Mouse (Mus musculus) kidney, postnatal 0 days (tissue): ENCODE measurements around the gene Erg. TPM values are rescaled to one million over a fixed set of nuclear protein-coding genes. Genes with fewer than 3 reads are reported as not detected.

ENCODE experiments used
- ATAC-seq: fragments of 200-750 bp; cut with Nextera tagmentation; replicated peaks from 2 replicates; pipeline ENCODE4 v1.8.0; 2017; ENCODE audit warnings: low read depth, moderate number of reproducible peaks, moderate TSS enrichment, moderate library complexity; ENCODE audit not compliant: low FRiP score
- DNase-seq: peaks from one replicate; pipeline ENCODE4 v3.0.0-alpha.2; 2016; ENCODE audit warnings: low spot score
- H3K27ac ChIP-seq: fragments of 300-500 bp; sonication (generic); 2 replicates; pipeline ENCODE4 v1.5.1; 2014; ENCODE audit warnings: mild to moderate bottlenecking
- H3K27me3 ChIP-seq: fragments of 300-500 bp; sonication (generic); 2 replicates; pipeline ENCODE4 v1.6.1; 2014; ENCODE audit warnings: low read length, mixed read lengths; ENCODE audit not compliant: insufficient read depth
- H3K36me3 ChIP-seq: fragments of 300-500 bp; sonication (generic); 2 replicates; pipeline ENCODE4 v1.6.1; 2014; ENCODE audit warnings: low read length, mixed read lengths; ENCODE audit not compliant: insufficient read depth
- H3K4me1 ChIP-seq: fragments of 300-500 bp; sonication (generic); replicated peaks from 2 replicates; pipeline ENCODE4 v1.6.1; 2014; ENCODE audit warnings: antibody characterized with exemption, low read length, mixed read lengths; ENCODE audit not compliant: insufficient read depth
- H3K4me2 ChIP-seq: fragments of 300-500 bp; sonication (generic); 2 replicates; pipeline ENCODE4 v1.6.1; 2014; ENCODE audit warnings: mild to moderate bottlenecking, low read length, moderate library complexity, mixed read lengths
- H3K4me3 ChIP-seq: fragments of 300-500 bp; sonication (generic); replicated peaks from 2 replicates; pipeline ENCODE4 v1.5.1; 2014; ENCODE audit warnings: low read depth, low read length
- H3K9ac ChIP-seq: fragments of 300-500 bp; sonication (generic); 2 replicates; pipeline ENCODE4 v1.6.1; 2014; ENCODE audit warnings: low read depth, low read length
- H3K9me3 ChIP-seq: fragments of 300-500 bp; sonication (generic); replicated peaks from 2 replicates; pipeline ENCODE4 v1.6.1; 2016; ENCODE audit warnings: low read length, inconsistent platforms, mixed read lengths
- CTCF ChIP-seq: IDR thresholded peaks from 2 replicates; pipeline ENCODE4 v1.5.1; 2016; ENCODE audit warnings: antibody characterized with exemption, low read depth, mild to moderate bottlenecking, moderate library complexity
- WGBS: fragments of 180-500 bp; shearing (Covaris S2); extraction: QIAGEN DNeasy Blood & Tissue Kit; methylation state at CpG from one replicate; pipeline ENCODE4 v1.1.7; 2014; 5-methylcytosine and 5-hydroxymethylcytosine counted together
- polyA plus RNA-seq: library from polyadenylated mRNA; unstranded; fragments of >200 nt; fragmentation: Nextera tagmentation; extraction: Ambion mirVana; gene quantifications from 2 replicates; pipeline ENCODE4 v1.2.1, GENCODE M21; 2015

Gene Erg
- polyA plus RNA-seq, 1 experiment from 2014 or later = 6.4 TPM

DNA sequence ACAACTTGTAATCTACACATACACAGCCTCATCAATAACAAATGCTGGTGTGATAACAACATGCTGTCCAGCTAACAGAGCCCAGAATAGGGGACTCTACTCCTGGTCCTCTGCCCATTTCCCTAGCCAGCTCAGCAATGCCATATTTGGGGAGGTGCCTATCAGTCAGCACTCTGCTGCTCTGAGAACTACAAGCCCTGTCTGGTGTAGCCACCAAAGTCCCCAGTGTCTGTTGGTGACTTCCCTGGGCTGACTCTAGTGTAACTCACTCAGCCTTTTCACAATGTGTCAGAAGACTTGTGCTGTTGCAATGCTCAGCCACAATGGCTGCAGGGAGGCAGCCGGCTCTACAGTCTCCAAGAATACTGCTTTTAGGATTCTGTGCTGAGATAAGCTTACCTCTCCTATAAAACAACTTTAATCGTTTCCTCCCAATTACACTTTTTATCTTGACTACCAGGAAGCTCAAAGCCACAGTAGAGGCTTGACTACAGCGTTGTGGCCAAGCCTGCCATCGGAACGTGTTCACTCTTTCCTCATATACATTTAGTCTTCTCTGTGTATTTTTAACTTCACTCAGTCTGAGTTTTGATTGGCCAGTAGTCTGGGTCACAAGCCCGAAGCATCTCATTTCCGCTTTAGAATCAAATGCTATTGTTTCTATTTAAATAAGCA lies 201.0 kb downstream of the Erg start:
- no peak for TF ChIP-seq CTCF
- H3K36me3 ChIP-seq = no peaks in the 10 kb centered on the region
- 88% methylated on average over 7 of the region's 7 CpGs for WGBS
- no peak overlapping the region for H3K27ac ChIP-seq
- DNase-seq = no peak
- H3K9me3 ChIP-seq = no peaks in the 10 kb centered on the region
- H3K4me3 ChIP-seq = no peak overlapping the region
- no peaks in the 10 kb centered on the region for H3K27me3 ChIP-seq
- H3K4me1 ChIP-seq = no peaks in the 10 kb centered on the region
- no peak overlapping the region for H3K9ac ChIP-seq
- ATAC-seq = no peak
- no peak overlapping the region for H3K4me2 ChIP-seq

DNA sequence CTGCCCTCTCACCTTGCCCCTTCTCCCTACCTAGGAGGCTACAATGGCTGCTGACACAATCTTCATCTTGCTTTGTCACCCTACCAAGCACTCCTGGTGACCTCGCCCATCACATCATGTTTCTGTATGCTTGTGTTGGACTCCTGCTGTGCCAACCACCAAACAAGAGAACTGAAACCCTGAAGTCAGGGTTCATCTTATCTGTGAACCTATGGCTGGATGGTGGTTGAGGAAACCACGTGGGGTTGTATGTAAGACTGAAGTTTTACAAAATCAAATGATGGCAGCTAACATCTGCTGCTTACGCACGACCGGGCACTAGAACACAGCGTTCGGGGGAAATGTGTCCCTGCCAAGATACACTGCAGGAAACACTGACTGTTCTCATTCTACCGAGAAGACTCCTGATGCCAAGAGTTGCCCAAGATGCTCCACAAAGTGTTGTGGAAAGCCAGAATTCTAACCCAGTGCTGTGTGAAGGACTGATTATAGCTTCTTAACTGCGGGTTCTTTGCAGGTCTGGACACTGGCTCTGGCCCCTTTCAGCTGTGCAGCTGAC lies 201.7 kb downstream of the Erg start:
- no peak overlapping the region for H3K4me3 ChIP-seq
- no peak overlapping the region for H3K9ac ChIP-seq
- no peaks in the 10 kb centered on the region for H3K4me1 ChIP-seq
- no peak for ATAC-seq
- DNase-seq = no peak
- H3K27ac ChIP-seq = no peak overlapping the region
- no peak overlapping the region for H3K4me2 ChIP-seq
- TF ChIP-seq CTCF = no peak
- 92% methylated on average over 9 of the region's 9 CpGs for WGBS
- H3K36me3 ChIP-seq = no peaks in the 10 kb centered on the region
- H3K27me3 ChIP-seq = no peaks in the 10 kb centered on the region
- H3K9me3 ChIP-seq = no peaks in the 10 kb centered on the region

DNA sequence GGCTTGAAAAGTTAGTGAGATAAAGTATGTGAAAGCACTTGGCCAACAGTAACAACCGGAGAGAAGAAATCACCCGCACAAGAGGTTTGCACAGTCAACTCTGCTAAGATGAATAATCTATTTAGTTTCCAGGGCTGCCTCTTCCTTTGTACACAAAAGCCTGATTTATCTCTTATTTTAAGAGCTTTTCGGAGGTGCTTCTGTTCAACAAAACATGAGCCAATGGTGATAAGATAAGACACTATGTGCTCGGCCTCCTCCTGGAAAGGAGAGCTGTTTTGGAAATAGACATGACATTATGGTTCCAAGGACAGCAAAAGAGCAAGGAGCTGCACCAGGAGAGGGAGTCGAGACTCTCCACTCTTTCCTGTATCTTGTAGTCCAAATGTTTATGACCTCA lies 204.1 kb downstream of the Erg start:
- DNase-seq = no peak
- Histone ChIP-seq H3K36me3 (no peaks in the 10 kb centered on the region), H3K4me2 (no peak overlapping the region), H3K9me3 (no peaks in the 10 kb centered on the region), H3K4me1 (no peaks in the 10 kb centered on the region), H3K9ac (no peak overlapping the region), H3K27me3 (no peaks in the 10 kb centered on the region), H3K4me3 (no peak overlapping the region), H3K27ac (no peak overlapping the region)
- WGBS = 55% methylated on average over 5 of the region's 5 CpGs
- no peak for ATAC-seq
- TF ChIP-seq CTCF = no peak

- DNase-seq = no peak
- no peak for TF ChIP-seq CTCF
- no peaks in the 10 kb centered on the region for H3K4me1 ChIP-seq
- no peak for ATAC-seq
- no peak overlapping the region for H3K4me3 ChIP-seq
- H3K4me2 ChIP-seq = no peak overlapping the region
- H3K27me3 ChIP-seq = no peaks in the 10 kb centered on the region
- no peak overlapping the region for H3K9ac ChIP-seq
- H3K36me3 ChIP-seq = no peaks in the 10 kb centered on the region
- H3K27ac ChIP-seq = no peak overlapping the region
- H3K9me3 ChIP-seq = no peaks in the 10 kb centered on the region
- 81% methylated on average over 7 of the region's 7 CpGs for WGBS
Measured at GRCm38 (mm10) chr16:95376834-95377233, 209.6 kb downstream of the Erg start.

- TF ChIP-seq CTCF = no peak
- 44% methylated on average over 11 of the region's 11 CpGs for WGBS
- Histone ChIP-seq H3K36me3 (no peaks in the 10 kb centered on the region), H3K4me3 (no peak overlapping the region), H3K27ac (no peak overlapping the region), H3K9ac (no peak overlapping the region), H3K27me3 (no peaks in the 10 kb centered on the region), H3K4me1 (no peaks in the 10 kb centered on the region), H3K9me3 (no peaks in the 10 kb centered on the region), H3K4me2 (no peak overlapping the region)
- DNase-seq (peak; percentile 28), ATAC-seq (no peak)
Measured at GRCm38 (mm10) chr16:95376364-95376763, 210.0 kb downstream of the Erg start.

DNA sequence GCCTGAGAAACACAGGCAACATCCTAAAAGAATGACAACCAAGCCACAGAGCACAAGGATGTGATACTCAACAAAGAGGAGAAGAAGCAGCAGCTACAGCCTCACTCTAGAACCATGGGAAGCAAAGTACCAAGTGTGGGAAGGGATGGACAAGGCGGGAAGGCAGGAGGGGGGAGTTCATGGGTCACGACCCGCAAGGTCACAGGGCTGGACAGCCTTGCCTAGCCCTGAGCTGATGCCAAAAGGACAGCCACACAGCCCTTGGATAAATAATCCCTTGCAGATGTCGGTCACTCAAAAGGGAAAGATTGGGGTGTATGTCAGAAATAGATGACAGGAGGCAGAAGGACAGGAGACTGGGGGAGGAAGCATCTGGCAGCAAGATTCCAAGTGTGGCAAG lies 211.7 kb downstream of the Erg start:
- DNase-seq = no peak
- H3K9ac ChIP-seq = no peak overlapping the region
- H3K9me3 ChIP-seq = no peaks in the 10 kb centered on the region
- no peaks in the 10 kb centered on the region for H3K36me3 ChIP-seq
- TF ChIP-seq CTCF = no peak
- no peak overlapping the region for H3K4me2 ChIP-seq
- H3K27ac ChIP-seq = no peak overlapping the region
- no peak for ATAC-seq
- H3K4me1 ChIP-seq = no peaks in the 10 kb centered on the region
- H3K27me3 ChIP-seq = no peaks in the 10 kb centered on the region
- H3K4me3 ChIP-seq = no peak overlapping the region
- WGBS = 75% methylated on average over 4 of the region's 4 CpGs

DNA sequence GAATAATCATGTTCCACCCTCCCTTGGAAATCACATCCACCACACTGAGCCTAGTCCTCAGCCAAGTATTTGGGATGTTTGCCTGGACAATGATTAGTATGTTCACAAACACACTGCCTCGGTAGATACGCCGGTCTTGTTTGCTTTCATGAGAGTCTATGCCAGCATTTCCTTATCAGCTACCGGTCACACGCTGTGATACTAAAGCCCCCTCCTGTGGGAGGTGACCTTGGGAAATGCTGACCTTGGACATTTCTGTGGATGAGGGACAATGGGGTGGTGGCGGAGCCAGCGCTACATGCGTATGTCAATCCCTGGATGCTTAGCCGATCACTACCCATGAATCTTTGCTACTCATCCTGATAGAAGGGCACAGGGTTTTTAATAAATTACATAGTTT lies 213.4 kb downstream of the Erg start:
- H3K36me3 ChIP-seq = no peaks in the 10 kb centered on the region
- ATAC-seq (no peak), DNase-seq (no peak)
- no peak overlapping the region for H3K4me2 ChIP-seq
- WGBS = 87% methylated on average over 9 of the region's 9 CpGs
- TF ChIP-seq CTCF = no peak
- no peaks in the 10 kb centered on the region for H3K4me1 ChIP-seq
- H3K27ac ChIP-seq = no peak overlapping the region
- H3K9me3 ChIP-seq = no peaks in the 10 kb centered on the region
- H3K27me3 ChIP-seq = no peaks in the 10 kb centered on the region
- H3K9ac ChIP-seq = no peak overlapping the region
- no peak overlapping the region for H3K4me3 ChIP-seq
